Mouse (Mus musculus): ENCODE data around the gene Rab31. TPM values are rescaled to one million over a fixed set of nuclear protein-coding genes. Genes with fewer than 3 reads are reported as not detected.

Rab31 gene
- total and polyA plus RNA-seq, 3 experiments = 0.79 to 2.8 (median 1.2) TPM

GRCm38 (mm10) chr17:65741565-65741964, 31.0 kb downstream of the Rab31 start:
- Histone ChIP-seq H3K4me3 (replicated peaks in 1 of 3; ENCODE audit: low read depth in 2 of 3, low read length in 2 of 3, poor library complexity in 1 of 3) (no peak overlapping the region), H3K9ac (ENCODE audit: insufficient read depth, low read depth) (no peak overlapping the region), H3K79me2 (replicated peaks; ENCODE audit: control insufficient read depth, extremely low read depth, insufficient read depth, poor library complexity, severe bottlenecking) (no peaks in the 10 kb centered on the region), H3K36me3 (replicated peaks in 1 of 2; ENCODE audit: control insufficient read depth in 1 of 2, insufficient read depth in 1 of 2, low read length in 1 of 2) (no peaks in the 10 kb centered on the region), H3K4me2 (ENCODE audit: insufficient read depth, low read depth, poor library complexity, severe bottlenecking) (no peak overlapping the region), H3K27ac (ENCODE audit: insufficient read depth, low read depth) (no peak overlapping the region), H3K4me1 (ENCODE audit: control insufficient read depth in 1 of 2, insufficient read depth in 2 of 2) (peaks cover 8 to 28% of the 10 kb centered on the region in 2 experiments), H3K9me3 (replicated peaks; ENCODE audit: low read length) (peaks cover 7% of the 10 kb centered on the region), H3K27me3 (replicated peaks) (no peaks in the 10 kb centered on the region)
- in situ Hi-C loops (cut with MboI; ENCODE audit: low pct_ligation_motif_present, low pct_unique_long_range_greater_than_20kb, low sequenced_read_pairs) = no loop called here
- DNase-seq (ENCODE audit: extremely low read depth) = no peak
- dilution Hi-C loops (cut with MboI; ENCODE audit: extremely low pct_ligation_motif_present, extremely low pct_unique_long_range_greater_than_20kb, low sequenced_read_pairs) = no loop called here
- no peak for TF ChIP-seq KAT2A (IDR thresholded peaks at IDR 0.05; ENCODE audit: insufficient replicate concordance, low read length)
- no peak for TF ChIP-seq ZKSCAN1 (IDR thresholded peaks at IDR 0.05; ENCODE audit: borderline replicate concordance, low read depth, low read length)

- Histone ChIP-seq H3K4me2 (ENCODE audit: insufficient read depth, low read depth, poor library complexity, severe bottlenecking) (0 out of 2 replicates have a peak overlapping the region, but pooled peaks have one; percentile 13), H3K4me1 (ENCODE audit: control insufficient read depth in 1 of 2, insufficient read depth in 2 of 2) (peaks cover 8 to 28% of the 10 kb centered on the region in 2 experiments), H3K4me3 (replicated peaks in 1 of 3; ENCODE audit: low read depth in 2 of 3, low read length in 2 of 3, poor library complexity in 1 of 3) (no peak overlapping the region), H3K9me3 (replicated peaks; ENCODE audit: low read length) (peaks cover 7% of the 10 kb centered on the region), H3K9ac (ENCODE audit: insufficient read depth, low read depth) (no peak overlapping the region), H3K79me2 (replicated peaks; ENCODE audit: control insufficient read depth, extremely low read depth, insufficient read depth, poor library complexity, severe bottlenecking) (no peaks in the 10 kb centered on the region), H3K27ac (ENCODE audit: insufficient read depth, low read depth) (peak overlapping the region; percentile 43; the same call in 1 of the 2 replicates), H3K36me3 (replicated peaks in 1 of 2; ENCODE audit: control insufficient read depth in 1 of 2, insufficient read depth in 1 of 2, low read length in 1 of 2) (no peaks in the 10 kb centered on the region), H3K27me3 (replicated peaks) (no peaks in the 10 kb centered on the region)
- peak; percentile 74 for DNase-seq (ENCODE audit: extremely low read depth)
- dilution Hi-C loops (cut with MboI; ENCODE audit: extremely low pct_ligation_motif_present, extremely low pct_unique_long_range_greater_than_20kb, low sequenced_read_pairs) (no loop called here), in situ Hi-C loops (cut with MboI; ENCODE audit: low pct_ligation_motif_present, low pct_unique_long_range_greater_than_20kb, low sequenced_read_pairs) (no loop called here)
- peak; percentile 51 for TF ChIP-seq ETS1 (conservative IDR thresholded peaks at IDR 0.05; ENCODE audit: low read depth, low read length)
- no peak for TF ChIP-seq POLR2A (IDR thresholded peaks at IDR 0.05; ENCODE audit: low read depth, low read length)
- no peak for TF ChIP-seq BHLHE40 (IDR thresholded peaks at IDR 0.05; ENCODE audit: low read depth, low read length)
- TF ChIP-seq TCF12 (IDR thresholded peaks at IDR 0.05; ENCODE audit: low read depth, low read length) = peak; percentile 31; the same call in 1 of the 2 replicates
- TF ChIP-seq CHD1 (IDR thresholded peaks at IDR 0.05; ENCODE audit: low read depth, low read length) = no peak
- no peak for TF ChIP-seq USF1 (IDR thresholded peaks at IDR 0.05; ENCODE audit: low read depth, low read length)
- TF ChIP-seq EP300 (IDR thresholded peaks at IDR 0.05; ENCODE audit: low read length) = peak; percentile 63; the same call in 1 of the 2 replicates
- TF ChIP-seq ZC3H11A (IDR thresholded peaks at IDR 0.05; ENCODE audit: low read depth, low read length) = no peak
- TF ChIP-seq SMC3 (IDR thresholded peaks at IDR 0.05; ENCODE audit: low read depth, low read length) = no peak
- TF ChIP-seq RCOR1 (conservative IDR thresholded peaks at IDR 0.05; ENCODE audit: low read depth, low read length) = no peak
- no peak for TF ChIP-seq HCFC1 (IDR thresholded peaks at IDR 0.05; ENCODE audit: low read depth, low read length)
- no peak for TF ChIP-seq ZKSCAN1 (IDR thresholded peaks at IDR 0.05; ENCODE audit: borderline replicate concordance, low read depth, low read length)
- TF ChIP-seq E2F4 (IDR thresholded peaks at IDR 0.05; ENCODE audit: insufficient replicate concordance, low read depth, low read length) = no peak
- TF ChIP-seq MEF2A (IDR thresholded peaks at IDR 0.05; ENCODE audit: borderline replicate concordance, low read depth, low read length) = peak; percentile 55; the same call in 1 of the 2 replicates
- TF ChIP-seq NELFE (IDR thresholded peaks at IDR 0.05; ENCODE audit: low read depth, low read length) = no peak
- TF ChIP-seq MYC (IDR thresholded peaks at IDR 0.05; ENCODE audit: low read depth, low read length) = no peak
- TF ChIP-seq NRF1 (IDR thresholded peaks at IDR 0.05; ENCODE audit: low read depth, low read length) = no peak
- TF ChIP-seq JUN (IDR thresholded peaks at IDR 0.05; ENCODE audit: insufficient read depth, low read depth, low read length) = peak; percentile 88
- no peak for TF ChIP-seq ELF1 (IDR thresholded peaks at IDR 0.05; ENCODE audit: low read depth, low read length)
- no peak for TF ChIP-seq SIN3A (IDR thresholded peaks at IDR 0.05; ENCODE audit: low read length)
- TF ChIP-seq PAX5 (IDR thresholded peaks at IDR 0.05; ENCODE audit: low read length) = no peak
- no peak for TF ChIP-seq MXI1 (IDR thresholded peaks at IDR 0.05; ENCODE audit: low read depth, low read length)
- no peak for TF ChIP-seq ZNF384 (IDR thresholded peaks at IDR 0.05; ENCODE audit: low read depth, low read length)
- no peak for TF ChIP-seq ZMIZ1 (IDR thresholded peaks at IDR 0.05; ENCODE audit: low read depth, low read length)
- TF ChIP-seq MAZ (IDR thresholded peaks at IDR 0.05; ENCODE audit: low read depth, low read length) = no peak
- TF ChIP-seq USF2 (conservative IDR thresholded peaks at IDR 0.05; ENCODE audit: low read depth, low read length) = no peak
- TF ChIP-seq UBTF (IDR thresholded peaks at IDR 0.05; ENCODE audit: low read depth, low read length) = no peak
- no peak for TF ChIP-seq POLR2AphosphoS2 (IDR thresholded peaks at IDR 0.05; ENCODE audit: low read depth, low read length)
- no peak for TF ChIP-seq CHD2 (IDR thresholded peaks at IDR 0.05; ENCODE audit: low read length)
- TF ChIP-seq MAFK (IDR thresholded peaks at IDR 0.05; ENCODE audit: insufficient replicate concordance, low read length) = no peak
- TF ChIP-seq KAT2A (IDR thresholded peaks at IDR 0.05; ENCODE audit: insufficient replicate concordance, low read length) = no peak
Observed at GRCm38 (mm10) chr17:65739874-65740725, 32.5 kb downstream of the Rab31 start.

All from CH12.LX (cell line).